In the genomic region with DNA sequence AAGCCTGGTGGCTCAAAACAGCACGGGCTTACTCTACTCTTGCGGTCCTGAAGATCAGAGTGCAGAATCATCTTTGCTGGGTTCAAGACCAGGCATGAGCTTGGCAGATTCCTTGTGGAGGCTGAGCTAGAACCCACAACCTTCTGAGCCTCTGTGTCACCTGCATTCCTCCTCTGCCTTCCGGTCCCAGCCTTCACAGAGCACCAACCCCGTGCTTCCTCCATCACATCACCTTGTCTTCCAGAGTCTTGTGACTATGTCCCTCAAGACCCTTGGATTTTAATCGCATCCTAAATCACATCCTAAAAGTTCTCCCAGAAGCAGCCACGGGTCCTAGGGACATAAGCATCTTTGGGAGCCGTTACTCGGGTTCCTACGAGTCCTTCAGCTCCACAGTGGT, we compare ENCODE assay signal across 35 mouse cellular contexts. TPM values are rescaled to one million over a fixed set of nuclear protein-coding genes. Genes with fewer than 3 reads are reported as not detected.
"Had no signal": no experiment of that assay in that cellular context is flagged by ENCODE, and none has a peak within 500 bp of the region (broad histone marks: within the 10 kb centered on the region; RNA-seq: fewer than 3 reads in every experiment).

No protein-coding gene starts in this region.

- H3K9me3 ChIP-seq: limb, embryonic 10.5 days; limb, embryonic 12.5 days; limb, embryonic 13.5 days; limb, embryonic 15.5 days; liver, embryonic 12.5 days; liver, embryonic 13.5 days; liver, embryonic 15.5 days; lung, embryonic 15.5 days; midbrain, embryonic 10.5 days; midbrain, embryonic 12.5 days; midbrain, embryonic 13.5 days; midbrain, embryonic 15.5 days; neural tube, embryonic 12.5 days had no signal

- H3K4me2 ChIP-seq: limb, embryonic 12.5 days; limb, embryonic 13.5 days; limb, embryonic 15.5 days; liver, embryonic 11.5 days; liver, embryonic 12.5 days; liver, embryonic 13.5 days; liver, embryonic 15.5 days; lung, embryonic 14.5 days; lung, embryonic 15.5 days; midbrain, embryonic 12.5 days; midbrain, embryonic 13.5 days; midbrain, embryonic 15.5 days; neural tube, embryonic 12.5 days had no signal

- ATAC-seq: liver, embryonic 12.5 days; liver, postnatal 0 days; lung, postnatal 0 days; midbrain, embryonic 13.5 days; midbrain, embryonic 15.5 days had no signal

- H3K36me3 ChIP-seq: limb, embryonic 10.5 days; limb, embryonic 12.5 days; limb, embryonic 13.5 days; limb, embryonic 15.5 days; liver, embryonic 12.5 days; liver, embryonic 13.5 days; liver, embryonic 15.5 days; lung, embryonic 15.5 days; midbrain, embryonic 10.5 days; midbrain, embryonic 12.5 days; midbrain, embryonic 13.5 days; midbrain, embryonic 15.5 days; neural tube, embryonic 12.5 days had no signal

- H3K27me3 ChIP-seq: limb, embryonic 12.5 days; limb, embryonic 13.5 days; limb, embryonic 15.5 days; liver, embryonic 12.5 days; liver, embryonic 13.5 days; liver, embryonic 15.5 days; lung, embryonic 15.5 days; midbrain, embryonic 12.5 days; midbrain, embryonic 13.5 days; midbrain, embryonic 15.5 days; neural tube, embryonic 12.5 days had no signal

- H3K9ac ChIP-seq: limb, embryonic 12.5 days; limb, embryonic 13.5 days; limb, embryonic 15.5 days; liver, embryonic 12.5 days; liver, embryonic 13.5 days; liver, embryonic 14.5 days; liver, embryonic 15.5 days; liver, postnatal 0 days; lung, embryonic 14.5 days; lung, embryonic 15.5 days; midbrain, embryonic 12.5 days; midbrain, embryonic 13.5 days; midbrain, embryonic 15.5 days; neural tube, embryonic 12.5 days had no signal

- DNase-seq: left cerebral cortex, postnatal 4 days; liver; liver, embryonic 13.5 days; liver, postnatal 0 days; lung, adult 18-20 months; lung, adult 2 months; lung, embryonic 14.5 days; lung, postnatal 10 days; lung, postnatal 14 days; lung, postnatal 36 days; lung, postnatal 4 days; midbrain, embryonic 14.5 days had no signal

- H3K27ac ChIP-seq: left cerebral cortex, adult 2 months; limb, embryonic 10.5 days; limb, embryonic 12.5 days; limb, embryonic 13.5 days; limb, embryonic 15.5 days; liver, embryonic 12.5 days; liver, embryonic 13.5 days; liver, embryonic 14.5 days; liver, embryonic 15.5 days; lung, embryonic 15.5 days; macrophage; midbrain, embryonic 10.5 days; midbrain, embryonic 12.5 days; midbrain, embryonic 13.5 days; midbrain, embryonic 15.5 days; neural tube, embryonic 12.5 days had no signal

- H3K4me3 ChIP-seq: left cerebral cortex, adult 2 months; limb, embryonic 10.5 days; limb, embryonic 12.5 days; limb, embryonic 13.5 days; limb, embryonic 15.5 days; liver, embryonic 12.5 days; liver, embryonic 13.5 days; liver, embryonic 15.5 days; lung, embryonic 15.5 days; megakaryocyte, embryonic 14.5 days; midbrain, embryonic 10.5 days; midbrain, embryonic 12.5 days; midbrain, embryonic 13.5 days; midbrain, embryonic 15.5 days; myocyte; neural tube, embryonic 12.5 days had no signal

- H3K4me1 ChIP-seq: limb, embryonic 10.5 days; limb, embryonic 12.5 days; limb, embryonic 13.5 days; limb, embryonic 15.5 days; liver, embryonic 12.5 days; liver, embryonic 13.5 days; liver, embryonic 15.5 days; lung, embryonic 15.5 days; midbrain, embryonic 10.5 days; midbrain, embryonic 12.5 days; midbrain, embryonic 13.5 days; midbrain, embryonic 15.5 days; neural tube, embryonic 12.5 days had no signal

RNA-seq across cellular contexts. Expression of a gene that starts 12.6 kb away (rescaled TPM):
- polyA plus RNA-seq: limb, embryonic 10.5 days; limb, embryonic 12.5 days; limb, embryonic 13.5 days; liver, adult 2 months; liver, embryonic 11.5 days; liver, embryonic 12.5 days; liver, embryonic 13.5 days; liver, embryonic 15.5 days; liver, embryonic 16.5 days; liver, postnatal 0 days; lung, embryonic 14.5 days; lung, embryonic 15.5 days; macrophage; midbrain, embryonic 10.5 days; neural tube, embryonic 11.5 days; neural tube, embryonic 12.5 days had no signal

RNA-seq across cellular contexts. Expression of a gene that starts 19.7 kb away (rescaled TPM):
- polyA plus RNA-seq: limb, embryonic 10.5 days; limb, embryonic 11.5 days; liver, adult 2 months; liver, postnatal 0 days; macrophage; neural tube, embryonic 11.5 days had no signal
